Mouse (Mus musculus) ES-Bruce4 (cell line): ENCODE results near the gene Serpina3c. TPM values are rescaled to one million over a fixed set of nuclear protein-coding genes. Genes with fewer than 3 reads are reported as not detected.

Experiments used
- H3K27ac ChIP-seq: 2 replicates; pipeline ENCODE4 v1.5.1; 2012; ENCODE audit warnings: low read length, inconsistent platforms; ENCODE audit not compliant: insufficient read depth
- H3K27me3 ChIP-seq: 2 replicates; pipeline ENCODE4 v1.6.1; 2012; ENCODE audit warnings: mild to moderate bottlenecking, low read length, inconsistent platforms; ENCODE audit not compliant: control insufficient read depth, poor library complexity, insufficient read depth, severe bottlenecking
- H3K36me3 ChIP-seq: 2 replicates; pipeline ENCODE4 v1.6.1; 2012; ENCODE audit warnings: inconsistent platforms, mild to moderate bottlenecking, low read length, moderate library complexity; ENCODE audit not compliant: control insufficient read depth, poor library complexity, insufficient read depth, severe bottlenecking
- H3K4me1 ChIP-seq: one replicate; pipeline ENCODE4 v1.8.1; 2011; ENCODE audit warnings: low read length; ENCODE audit not compliant: control insufficient read depth, insufficient read depth
- H3K4me3 ChIP-seq: 2 replicates; pipeline ENCODE4 v1.5.1; 2011; ENCODE audit warnings: low read depth, mild to moderate bottlenecking, low read length
- H3K9ac ChIP-seq: 2 replicates; pipeline ENCODE4 v1.6.1; 2012; ENCODE audit warnings: low read depth, mild to moderate bottlenecking, inconsistent platforms; ENCODE audit not compliant: poor library complexity, severe bottlenecking
- H3K9me3 ChIP-seq: replicated peaks from 2 replicates; pipeline ENCODE4 v1.6.1; 2012; ENCODE audit warnings: mild to moderate bottlenecking, low read length, inconsistent platforms; ENCODE audit not compliant: control insufficient read depth, poor library complexity, insufficient read depth, severe bottlenecking
- CTCF ChIP-seq: IDR thresholded peaks from one replicate; pipeline ENCODE4 v1.8.1; 2011; ENCODE audit warnings: low read depth, low read length
- EP300 ChIP-seq: IDR thresholded peaks from 2 replicates; pipeline ENCODE4 v1.6.1; 2011; ENCODE audit warnings: low read depth, low read length; ENCODE audit not compliant: insufficient read depth
- POLR2A ChIP-seq: IDR thresholded peaks from one replicate; pipeline ENCODE4 v1.8.1; 2011; ENCODE audit warnings: low read length; ENCODE audit not compliant: insufficient read depth
- polyA plus RNA-seq: library from polyadenylated mRNA; stranded (reverse); fragments of >200 nt; gene quantifications from 2 replicates; pipeline ENCODE4 v1.2.4, GENCODE M21; 2011; ENCODE audit warnings: low read depth; ENCODE audit not compliant: missing spikeins, insufficient read depth, insufficient read length

The Serpina3c gene
- polyA plus RNA-seq, 1 experiment = not detected

- no peak for TF ChIP-seq POLR2A
- no peaks in the 10 kb centered on the region for H3K4me1 ChIP-seq
- no peak overlapping the region for H3K4me3 ChIP-seq
- no peak overlapping the region for H3K27ac ChIP-seq
- no peaks in the 10 kb centered on the region for H3K9me3 ChIP-seq
- H3K9ac ChIP-seq = no peak overlapping the region
- no peaks in the 10 kb centered on the region for H3K36me3 ChIP-seq
- no peaks in the 10 kb centered on the region for H3K27me3 ChIP-seq
Observed at GRCm38 (mm10) chr12:104143286-104143685, 10.4 kb downstream of the Serpina3c start.

- Histone ChIP-seq H3K36me3 (no peaks in the 10 kb centered on the region), H3K4me1 (no peaks in the 10 kb centered on the region), H3K4me3 (no peak overlapping the region), H3K9ac (no peak overlapping the region), H3K9me3 (no peaks in the 10 kb centered on the region), H3K27ac (no peak overlapping the region), H3K27me3 (no peaks in the 10 kb centered on the region)
- TF ChIP-seq EP300 (no peak), POLR2A (no peak), CTCF (no peak)
Observed at GRCm38 (mm10) chr12:104142427-104142826, 11.2 kb downstream of the Serpina3c start.

- TF ChIP-seq CTCF (no peak), EP300 (no peak), POLR2A (no peak)
- Histone ChIP-seq H3K4me3 (no peak overlapping the region), H3K9me3 (no peaks in the 10 kb centered on the region), H3K27ac (no peak overlapping the region), H3K9ac (no peak overlapping the region), H3K27me3 (no peaks in the 10 kb centered on the region), H3K4me1 (no peaks in the 10 kb centered on the region), H3K36me3 (no peaks in the 10 kb centered on the region)
Observed at GRCm38 (mm10) chr12:104141506-104141905, 12.2 kb downstream of the Serpina3c start.

- no peak for TF ChIP-seq CTCF
- TF ChIP-seq POLR2A = no peak
- no peak for TF ChIP-seq EP300
- Histone ChIP-seq H3K4me3 (no peak overlapping the region), H3K4me1 (no peaks in the 10 kb centered on the region), H3K9me3 (no peaks in the 10 kb centered on the region), H3K27ac (no peak overlapping the region), H3K36me3 (no peaks in the 10 kb centered on the region), H3K9ac (no peak overlapping the region), H3K27me3 (no peaks in the 10 kb centered on the region)
Observed at GRCm38 (mm10) chr12:104140543-104141103, 13.0 kb downstream of the Serpina3c start.

DNA sequence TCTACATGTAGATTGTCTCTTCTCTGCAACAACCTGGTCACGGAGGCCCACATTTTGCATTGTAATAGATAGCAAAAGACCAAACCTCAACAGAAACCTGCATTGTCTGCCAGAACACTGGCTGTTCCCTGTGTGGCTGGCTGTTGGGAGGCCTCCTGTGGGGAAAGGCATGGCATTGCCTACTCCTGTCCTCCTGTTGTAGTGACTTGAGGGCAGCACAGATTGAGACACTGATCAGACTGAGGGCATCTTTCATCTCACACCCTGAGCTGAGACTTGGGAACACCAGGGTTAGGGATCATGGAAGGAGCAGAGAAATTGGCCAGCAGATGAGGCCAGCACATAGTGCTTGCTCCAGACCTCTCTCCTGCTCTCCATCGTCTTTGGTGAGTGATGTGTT is 15.5 kb downstream of the Serpina3c start:
- no peaks in the 10 kb centered on the region; the same call in 1 of the 2 replicates for H3K27me3 ChIP-seq

DNA sequence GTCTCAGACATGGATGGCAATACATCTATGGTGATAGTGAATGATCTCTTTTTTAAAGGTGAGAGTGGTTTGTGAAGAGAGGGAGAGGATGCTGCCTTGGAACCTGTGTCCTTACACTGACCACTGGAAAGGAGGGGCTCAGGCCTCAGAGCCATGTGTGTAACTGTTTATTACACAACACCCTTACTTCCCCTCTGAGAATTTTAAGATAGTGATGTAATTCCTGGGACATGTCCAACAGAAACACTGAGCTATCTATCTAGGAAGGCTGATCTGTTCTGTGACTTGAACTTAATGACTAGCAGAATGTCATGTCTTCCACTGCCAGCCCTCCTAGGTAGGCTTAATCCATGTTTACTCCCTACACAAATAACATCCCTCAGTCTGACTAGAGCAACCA is 22.6 kb downstream of the Serpina3c start:
- H3K9ac ChIP-seq = no peak overlapping the region
- no peak overlapping the region for H3K27ac ChIP-seq
- no peaks in the 10 kb centered on the region; the same call in 1 of the 2 replicates for H3K27me3 ChIP-seq
- TF ChIP-seq CTCF = no peak
- no peak for TF ChIP-seq EP300
- no peak for TF ChIP-seq POLR2A
- H3K9me3 ChIP-seq = no peaks in the 10 kb centered on the region
- H3K4me3 ChIP-seq = no peak overlapping the region
- no peaks in the 10 kb centered on the region for H3K4me1 ChIP-seq
- H3K36me3 ChIP-seq = no peaks in the 10 kb centered on the region

More for the DNA sequence above, 15.5 kb downstream of the Serpina3c start:
- no peaks in the 10 kb centered on the region for H3K4me1 ChIP-seq
- TF ChIP-seq CTCF (no peak), POLR2A (no peak), EP300 (no peak)
- no peak overlapping the region for H3K9ac ChIP-seq
- H3K27ac ChIP-seq = no peak overlapping the region
- no peaks in the 10 kb centered on the region for H3K9me3 ChIP-seq
- H3K4me3 ChIP-seq = no peak overlapping the region
- H3K36me3 ChIP-seq = no peaks in the 10 kb centered on the region
